Mouse (Mus musculus) cerebellum, adult 2 months (tissue): ENCODE results near the gene Gm11492.

Experiments used
- CTCF ChIP-seq: fragments of 200-500 bp; IDR thresholded peaks from 2 replicates; pipeline ENCODE4 v1.5.1; 2011; ENCODE audit warnings: low read depth, mild to moderate bottlenecking, control low read depth, low read length, moderate library complexity, borderline replicate concordance; ENCODE audit not compliant: insufficient read depth
- POLR2A ChIP-seq: fragments of 200-500 bp; IDR thresholded peaks from 2 replicates; pipeline ENCODE4 v1.6.1; 2011; ENCODE audit warnings: low read length, control low read depth, borderline replicate concordance; ENCODE audit not compliant: insufficient read depth

DNA sequence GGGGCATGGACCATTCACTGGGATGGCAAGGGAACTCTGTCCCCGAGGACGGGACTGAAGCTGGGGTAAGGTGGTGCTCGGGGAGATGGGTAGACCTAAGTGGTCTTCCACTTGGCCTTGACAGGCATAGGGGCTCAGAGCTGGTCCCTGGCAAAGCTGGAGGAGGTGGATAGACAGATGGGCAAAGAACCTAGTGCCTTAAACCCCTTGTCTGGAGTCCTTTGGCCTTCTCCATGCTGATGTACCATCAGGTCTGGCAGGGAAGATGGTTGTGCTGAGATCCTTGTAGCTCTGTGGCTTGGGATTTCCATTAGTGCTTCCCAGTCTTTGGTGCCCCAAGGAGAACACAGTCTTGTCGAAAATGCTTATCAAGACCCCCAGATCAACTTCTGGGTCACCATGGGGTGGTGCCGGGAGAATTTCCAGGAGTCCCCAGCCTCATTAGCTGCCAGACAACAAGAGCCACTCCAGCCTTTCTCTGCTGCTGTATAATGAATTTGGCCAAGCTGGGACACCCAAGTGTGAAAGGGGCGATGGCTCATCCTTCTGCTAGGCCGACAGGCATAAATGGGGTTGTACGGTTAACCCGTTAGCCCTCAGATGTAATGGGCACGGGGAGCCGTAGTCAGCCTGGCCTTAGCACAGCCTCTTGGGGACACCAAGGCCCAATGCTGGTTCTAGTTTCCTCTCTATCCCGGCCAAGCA is 14.9 kb downstream of the Gm11492 start:
- no peak for TF ChIP-seq POLR2A
- no peak for TF ChIP-seq CTCF
